In genomic region chr6:115773966-115774413, GRCm38 (mm10) we compare ENCODE assay signal across 1 mouse cellular context.
TF ChIP-seq lines count a peak whose summit lies in the region.

No protein-coding gene starts in this region.

TF ChIP-seq in MEL, 35 proteins besides CTCF, POLR2A, EP300 and RAD21:
- TF ChIP-seq BHLHE40 (IDR thresholded peaks at IDR 0.05; ENCODE audit: borderline replicate concordance, low read depth, low read length) (no peak), NRF1 (IDR thresholded peaks at IDR 0.05; ENCODE audit: insufficient read depth, low read depth, low read length, poor library complexity, severe bottlenecking) (peak; percentile 45), USF1 (IDR thresholded peaks at IDR 0.05; ENCODE audit: low read depth, low read length) (no peak), RCOR1 (IDR thresholded peaks at IDR 0.05; ENCODE audit: low read depth, low read length) (no peak), TBP (IDR thresholded peaks at IDR 0.05; ENCODE audit: low read depth, low read length) (no peak), MXI1 (IDR thresholded peaks at IDR 0.05; ENCODE audit: low read depth, low read length) (peak; percentile 16), MEF2A (IDR thresholded peaks at IDR 0.05; ENCODE audit: extremely low read depth, insufficient replicate concordance, low read depth, low read length, poor library complexity, severe bottlenecking) (no peak), JUND (IDR thresholded peaks at IDR 0.05; ENCODE audit: low read depth, low read length) (peak; percentile 86; the same call in 1 of the 2 replicates), ZC3H11A (IDR thresholded peaks at IDR 0.05; ENCODE audit: low read depth, low read length) (no peak), TCF12 (IDR thresholded peaks at IDR 0.05; ENCODE audit: low read depth, low read length) (no peak), MAZ (IDR thresholded peaks at IDR 0.05; ENCODE audit: low read depth, low read length) (no peak)
